Mouse (Mus musculus): ENCODE data around the gene Gucy1b1.
A peak's percentile ranks its signal among the peaks of the same experiment; 100 is the strongest.

Gene Gucy1b1

GRCm38 (mm10) chr3:82030008-82030748 is 44.3 kb downstream of the Gucy1b1 start:
- DNase-seq: peak; percentile 3 to 5

- DNase-seq: peak; percentile 50 to 57
Observed at GRCm38 (mm10) chr3:82029229-82029628, 45.3 kb downstream of the Gucy1b1 start.

GRCm38 (mm10) chr3:82027286-82027685 is 47.2 kb downstream of the Gucy1b1 start:
- DNase-seq: no peak

GRCm38 (mm10) chr3:82023065-82023464 is 51.4 kb downstream of the Gucy1b1 start:
- no peak for DNase-seq

GRCm38 (mm10) chr3:82022421-82022920 is 52.0 kb downstream of the Gucy1b1 start:
- no peak for DNase-seq

- no peak for DNase-seq
Observed at GRCm38 (mm10) chr3:82014148-82014703, 60.3 kb downstream of the Gucy1b1 start.

GRCm38 (mm10) chr3:82007002-82007401 is 67.5 kb downstream of the Gucy1b1 start:
- DNase-seq: no peak

- peak; percentile 18 to 38 for DNase-seq
Observed at GRCm38 (mm10) chr3:81995988-81996387, 78.5 kb downstream of the Gucy1b1 start.

GRCm38 (mm10) chr3:81995371-81995770 is 79.1 kb downstream of the Gucy1b1 start:
- DNase-seq: no peak

GRCm38 (mm10) chr3:81990531-81990930 is 84.0 kb downstream of the Gucy1b1 start:
- DNase-seq: no peak

GRCm38 (mm10) chr3:81989692-81990141 is 84.8 kb downstream of the Gucy1b1 start:
- no peak for DNase-seq

GRCm38 (mm10) chr3:81987628-81988027 is 86.9 kb downstream of the Gucy1b1 start:
- no peak for DNase-seq

GRCm38 (mm10) chr3:81986103-81986502 is 88.4 kb downstream of the Gucy1b1 start:
- DNase-seq: no peak

GRCm38 (mm10) chr3:81985100-81985499 is 89.4 kb downstream of the Gucy1b1 start:
- DNase-seq: no peak

GRCm38 (mm10) chr3:81983120-81983895 is 91.2 kb downstream of the Gucy1b1 start:
- no peak for DNase-seq

Measured in B cell, adult 2 months (primary cell).